Mouse (Mus musculus): Measurements from ENCODE around the gene Ppp5c.

Gene Ppp5c

GRCm38 (mm10) chr7:16982859-16983568 lies 44.7 kb downstream of the Ppp5c start, which contains the start of gene Gm42372:
Gene Gm42372, plus strand, starts transcription at chr7:16983086.
- DNase-seq (ENCODE audit: low read depth): no peak

- DNase-seq (ENCODE audit: low read depth): no peak
Observed at GRCm38 (mm10) chr7:16980348-16980747, 47.4 kb downstream of the Ppp5c start.

GRCm38 (mm10) chr7:16978593-16978992 lies 49.1 kb downstream of the Ppp5c start:
- DNase-seq (ENCODE audit: low read depth): no peak

- no peak for DNase-seq (ENCODE audit: low read depth)
Observed at GRCm38 (mm10) chr7:16978173-16978572, 49.6 kb downstream of the Ppp5c start.

GRCm38 (mm10) chr7:16976298-16976697 lies 51.4 kb downstream of the Ppp5c start:
- no peak for DNase-seq (ENCODE audit: low read depth)

GRCm38 (mm10) chr7:16974018-16974417 lies 53.7 kb downstream of the Ppp5c start:
- DNase-seq (ENCODE audit: low read depth): peak; percentile 42

- DNase-seq (ENCODE audit: low read depth): no peak
Observed at GRCm38 (mm10) chr7:16971160-16971559, 56.6 kb downstream of the Ppp5c start.

GRCm38 (mm10) chr7:16968414-16968813 lies 59.3 kb downstream of the Ppp5c start:
- no peak for DNase-seq (ENCODE audit: low read depth)

GRCm38 (mm10) chr7:16961678-16962077 lies 66.0 kb downstream of the Ppp5c start:
- no peak for DNase-seq (ENCODE audit: low read depth)

- no peak for DNase-seq (ENCODE audit: low read depth)
Observed at GRCm38 (mm10) chr7:16959539-16960187, 68.1 kb downstream of the Ppp5c start, which contains the start of gene Pnmal1. Gene Pnmal1, plus strand, starts transcription at chr7:16959679.

GRCm38 (mm10) chr7:16956410-16957265 lies 71.1 kb downstream of the Ppp5c start:
- DNase-seq (ENCODE audit: low read depth): no peak

- no peak for DNase-seq (ENCODE audit: low read depth)
Observed at GRCm38 (mm10) chr7:16955712-16956111, 72.0 kb downstream of the Ppp5c start.
